Mouse (Mus musculus): Measurements from ENCODE around the gene Dclre1c. TPM values are rescaled to one million over a fixed set of nuclear protein-coding genes. Genes with fewer than 3 reads are reported as not detected.

The Dclre1c gene
- total RNA-seq, 2 experiments from 2014 or later, result 3.4 to 3.5 TPM

GRCm38 (mm10) chr2:3475746-3476251 lies 51.9 kb downstream of the Dclre1c start:
- no peak for DNase-seq

GRCm38 (mm10) chr2:3480239-3480638 lies 56.3 kb downstream of the Dclre1c start:
- DNase-seq, result no peak

- DNase-seq, result no peak
Measured at GRCm38 (mm10) chr2:3489816-3490215, 65.9 kb downstream of the Dclre1c start.

- DNase-seq, result no peak
Measured at GRCm38 (mm10) chr2:3493833-3494409, 70.0 kb downstream of the Dclre1c start.

GRCm38 (mm10) chr2:3499543-3499942 lies 75.6 kb downstream of the Dclre1c start:
- no peak for DNase-seq

- DNase-seq, result no peak
Measured at GRCm38 (mm10) chr2:3500886-3501285, 77.0 kb downstream of the Dclre1c start.

- DNase-seq, result peak; percentile 23
Measured at GRCm38 (mm10) chr2:3512076-3512475, 88.1 kb downstream of the Dclre1c start.

- DNase-seq, result peak; percentile 95
Measured at GRCm38 (mm10) chr2:3512552-3513454, 88.9 kb downstream of the Dclre1c start, which contains the start of the genes Gm45902, Hspa14 and Cdnf. Gene Gm45902 (minus strand): TSS chr2:3512790. Gene Hspa14 (minus strand): TSS chr2:3512814. Gene Cdnf (plus strand): TSS chr2:3513030.

Other genes starting within 250 kb of the Dclre1c start
- 10 to 100 TPM; 19.2 to 19.9 TPM for gene Nmt2, start 139.9 kb upstream of the Dclre1c start, total RNA-seq (2021)
- gene Rpp38, start 91.5 kb upstream of the Dclre1c start, total RNA-seq (2021), result 1 to 10 TPM; 6.7 to 7.2 TPM
- under 1 TPM in 1 of 2 experiments, not detected in 1; 0.56 TPM for gene Acbd7, start 88.0 kb upstream of the Dclre1c start, total RNA-seq (2021)
- gene Olah, start 26.9 kb upstream of the Dclre1c start, total RNA-seq (2021), result not detected
- gene Meig1, start 1.5 kb upstream of the Dclre1c start, total RNA-seq (2021), result not detected
- gene Suv39h2, start 50.9 kb downstream of the Dclre1c start, total RNA-seq (2021), result 1 to 10 TPM; 3.1 to 3.6 TPM
- 1 to 10 TPM; 3.6 to 4.2 TPM for gene Gm45902, start 88.7 kb downstream of the Dclre1c start, total RNA-seq (2021)
- gene Hspa14, start 88.7 kb downstream of the Dclre1c start, total RNA-seq (2021), result 10 to 100 TPM; 49.4 to 50.4 TPM
- 1 to 10 TPM; 2.0 to 3.4 TPM for gene Cdnf, start 88.9 kb downstream of the Dclre1c start, total RNA-seq (2021)
- 10 to 100 TPM; 24.3 to 32.0 TPM for gene Fam107b, start 146.4 kb downstream of the Dclre1c start, total RNA-seq (2021)